Mouse (Mus musculus): Measurements from ENCODE around the gene Gm49510. TPM values are rescaled to one million over a fixed set of nuclear protein-coding genes. Genes with fewer than 3 reads are reported as not detected.

Gene Gm49510
- total RNA-seq, 2 experiments from 2014 or later: not detected

GRCm38 (mm10) chr15:78881828-78882227 is 17.6 kb upstream of the Gm49510 start:
- intact Hi-C loops (cut with DNase I): no loop called here
- no peak overlapping the region for H3K27ac ChIP-seq
- DNase-seq (ENCODE audit: extremely low spot score in 1 of 2, low spot score in 2 of 2): no peak
- no peak overlapping the region for H3K4me3 ChIP-seq
- TF ChIP-seq CTCF (IDR thresholded peaks at IDR 0.05): no peak

- Histone ChIP-seq H3K4me3 (no peak overlapping the region), H3K27ac (no peak overlapping the region)
- intact Hi-C loops (cut with DNase I): no loop called here
- TF ChIP-seq CTCF (IDR thresholded peaks at IDR 0.05): no peak
- DNase-seq (ENCODE audit: extremely low spot score in 1 of 2, low spot score in 2 of 2): no peak
Observed at GRCm38 (mm10) chr15:78889401-78889853, 10.0 kb upstream of the Gm49510 start.

- no peak for TF ChIP-seq CTCF (IDR thresholded peaks at IDR 0.05)
- no peak for DNase-seq (ENCODE audit: extremely low spot score in 1 of 2, low spot score in 2 of 2)
- no peak overlapping the region for H3K27ac ChIP-seq
- intact Hi-C loops (cut with DNase I): no loop called here
- H3K4me3 ChIP-seq: no peak overlapping the region
Observed at GRCm38 (mm10) chr15:78892440-78892839, 7.0 kb upstream of the Gm49510 start.

- TF ChIP-seq CTCF (IDR thresholded peaks at IDR 0.05): no peak
- DNase-seq (ENCODE audit: extremely low spot score in 1 of 2, low spot score in 2 of 2): no peak
- intact Hi-C loops (cut with DNase I): no loop called here
- no peak overlapping the region for H3K4me3 ChIP-seq
- 0 out of 2 replicates have a peak overlapping the region, but pooled peaks have one; percentile 15 for H3K27ac ChIP-seq
Observed at GRCm38 (mm10) chr15:78894726-78895125, 4.7 kb upstream of the Gm49510 start.

- intact Hi-C loops (cut with DNase I): no loop called here
Observed at GRCm38 (mm10) chr15:78895741-78896140, 3.7 kb upstream of the Gm49510 start.

GRCm38 (mm10) chr15:78896149-78896548 is 3.3 kb upstream of the Gm49510 start:
- no peak overlapping the region for H3K27ac ChIP-seq
- no peak for TF ChIP-seq CTCF (IDR thresholded peaks at IDR 0.05)
- H3K4me3 ChIP-seq: no peak overlapping the region
- intact Hi-C loops (cut with DNase I): no loop called here
- no peak for DNase-seq (ENCODE audit: extremely low spot score in 1 of 2, low spot score in 2 of 2)

More at GRCm38 (mm10) chr15:78895741-78896140, 3.7 kb upstream of the Gm49510 start:
- no peak for TF ChIP-seq CTCF (IDR thresholded peaks at IDR 0.05)
- DNase-seq (ENCODE audit: extremely low spot score in 1 of 2, low spot score in 2 of 2): no peak
- Histone ChIP-seq H3K4me3 (no peak overlapping the region), H3K27ac (no peak overlapping the region)

- intact Hi-C loops (cut with DNase I): no loop called here
- Histone ChIP-seq H3K27ac (no peak overlapping the region), H3K4me3 (no peak overlapping the region)
- no peak for DNase-seq (ENCODE audit: extremely low spot score in 1 of 2, low spot score in 2 of 2)
- TF ChIP-seq CTCF (IDR thresholded peaks at IDR 0.05): no peak
Observed at GRCm38 (mm10) chr15:78897488-78897887, 2.0 kb upstream of the Gm49510 start.

GRCm38 (mm10) chr15:78898507-78899001 is 913 bp upstream of the Gm49510 start:
- H3K27ac ChIP-seq: no peak overlapping the region
- intact Hi-C loops (cut with DNase I): no loop called here
- no peak for TF ChIP-seq CTCF (IDR thresholded peaks at IDR 0.05)
- DNase-seq (ENCODE audit: extremely low spot score in 1 of 2, low spot score in 2 of 2): no peak
- H3K4me3 ChIP-seq: no peak overlapping the region

- DNase-seq (ENCODE audit: extremely low spot score in 1 of 2, low spot score in 2 of 2): peak; percentile 62 to 64
- intact Hi-C loops (cut with DNase I): no loop called here
- Histone ChIP-seq H3K27ac (peak within 1 kb of the TSS; percentile 91), H3K4me3 (peak within 1 kb of the TSS; percentile 64)
- no peak for TF ChIP-seq CTCF (IDR thresholded peaks at IDR 0.05)
Observed at GRCm38 (mm10) chr15:78899740-78900584, 495 bp downstream of the Gm49510 start, which contains the start of gene Sh3bp1. Gene Sh3bp1 (plus strand): TSS chr15:78899768.

- peak overlapping the region; percentile 91; the same call in 1 of the 2 replicates for H3K27ac ChIP-seq
- DNase-seq (ENCODE audit: extremely low spot score in 1 of 2, low spot score in 2 of 2): no peak
- intact Hi-C loops (cut with DNase I): no loop called here
- TF ChIP-seq CTCF (IDR thresholded peaks at IDR 0.05): no peak
- peak overlapping the region; percentile 64 for H3K4me3 ChIP-seq
Observed at GRCm38 (mm10) chr15:78900585-78901421, 1.3 kb downstream of the Gm49510 start.

- no peak; the same call in 1 of the 2 replicates for TF ChIP-seq CTCF (IDR thresholded peaks at IDR 0.05)
- DNase-seq (ENCODE audit: extremely low spot score in 1 of 2, low spot score in 2 of 2): no peak
- no peak overlapping the region for H3K27ac ChIP-seq
- intact Hi-C loops (cut with DNase I): no loop called here
- H3K4me3 ChIP-seq: no peak overlapping the region
Observed at GRCm38 (mm10) chr15:78901422-78901789, 1.9 kb downstream of the Gm49510 start.

GRCm38 (mm10) chr15:78903243-78903642 is 3.8 kb downstream of the Gm49510 start:
- TF ChIP-seq CTCF (IDR thresholded peaks at IDR 0.05): peak; percentile 95
- Histone ChIP-seq H3K4me3 (peak overlapping the region; percentile 21; the same call in 1 of the 2 replicates), H3K27ac (no peak overlapping the region)
- intact Hi-C loops (cut with DNase I): no loop called here
- peak; percentile 78 to 87 for DNase-seq (ENCODE audit: extremely low spot score in 1 of 2, low spot score in 2 of 2)
